Mouse (Mus musculus) ES-E14 (cell line): Measurements from ENCODE around the gene Kat6b.

Source experiments
- CHD2 ChIP-seq: IDR thresholded peaks from 2 replicates; pipeline ENCODE4 v1.6.1; 2014; ENCODE audit warnings: mild to moderate bottlenecking, low read depth, low read length, inconsistent platforms
- HCFC1 ChIP-seq: IDR thresholded peaks from 2 replicates; pipeline ENCODE4 v1.6.1; 2012; ENCODE audit warnings: low read length, inconsistent platforms, borderline replicate concordance; ENCODE audit not compliant: insufficient read depth
- MAFK ChIP-seq: IDR thresholded peaks from 2 replicates; pipeline ENCODE4 v1.6.1; 2014; ENCODE audit warnings: mild to moderate bottlenecking, low read depth, low read length, inconsistent platforms; ENCODE audit not compliant: insufficient read depth
- ZC3H11A ChIP-seq: IDR thresholded peaks from 2 replicates; pipeline ENCODE4 v1.6.1; 2012; ENCODE audit warnings: low read depth, mild to moderate bottlenecking, inconsistent platforms, low read length, borderline replicate concordance
- ZNF384 ChIP-seq: IDR thresholded peaks from 2 replicates; pipeline ENCODE4 v1.6.1; 2012; ENCODE audit warnings: low read depth, low read length, inconsistent platforms

GRCm38 (mm10) chr14:21585491-21586251 is 104.4 kb downstream of the Kat6b start:
- TF ChIP-seq HCFC1 (no peak), MAFK (no peak), ZNF384 (no peak), CHD2 (no peak), ZC3H11A (no peak)
